Mouse (Mus musculus) limb, embryonic 12.5 days (tissue): ENCODE measurements around the gene Lrrc46. TPM values are rescaled to one million over a fixed set of nuclear protein-coding genes. Genes with fewer than 3 reads are reported as not detected.

Experiments used
- ATAC-seq: fragments of 200-750 bp; cut with Nextera tagmentation; 2 replicates; pipeline ENCODE4 v1.8.0; 2017; ENCODE audit warnings: low read depth, moderate TSS enrichment; ENCODE audit not compliant: insufficient number of reproducible peaks, insufficient read depth, low FRiP score, low TSS enrichment
- H3K27ac ChIP-seq: fragments of 300-500 bp; sonication (generic); 2 replicates; pipeline ENCODE4 v1.5.1; 2016; ENCODE audit warnings: mild to moderate bottlenecking, moderate library complexity
- H3K27me3 ChIP-seq: fragments of 300-500 bp; sonication (generic); 2 replicates; pipeline ENCODE4 v1.6.1; 2016; ENCODE audit warnings: mild to moderate bottlenecking, moderate library complexity
- H3K36me3 ChIP-seq: fragments of 300-500 bp; sonication (generic); 2 replicates; pipeline ENCODE4 v1.6.1; 2016; ENCODE audit warnings: mild to moderate bottlenecking, moderate library complexity
- H3K4me1 ChIP-seq: fragments of 300-500 bp; sonication (generic); replicated peaks from 2 replicates; pipeline ENCODE4 v1.6.1; 2016
- H3K4me2 ChIP-seq: fragments of 300-500 bp; sonication (generic); 2 replicates; pipeline ENCODE4 v1.6.1; 2016; ENCODE audit warnings: mild to moderate bottlenecking, moderate library complexity
- H3K4me3 ChIP-seq: fragments of 300-500 bp; sonication (generic); replicated peaks from 2 replicates; pipeline ENCODE4 v1.5.1; 2016; ENCODE audit warnings: mild to moderate bottlenecking
- H3K9ac ChIP-seq: fragments of 300-500 bp; sonication (generic); replicated peaks from 2 replicates; pipeline ENCODE4 v1.6.1; 2016; ENCODE audit warnings: mild to moderate bottlenecking, moderate library complexity
- H3K9me3 ChIP-seq: fragments of 300-500 bp; sonication (generic); 2 replicates; pipeline ENCODE4 v1.6.1; 2016; ENCODE audit warnings: mild to moderate bottlenecking, moderate library complexity
- WGBS: fragments of 180-500 bp; shearing (Covaris S2); methylation state at CpG from one replicate; pipeline ENCODE4 v1.1.7; 2016; 5-methylcytosine and 5-hydroxymethylcytosine counted together
- polyA plus RNA-seq: library from polyadenylated mRNA; unstranded; fragments of >200 nt; fragmentation: Nextera tagmentation; extraction: Ambion mirVana; gene quantifications from 2 replicates; pipeline ENCODE4 v1.2.1, GENCODE M21; 2016

The Lrrc46 gene
- polyA plus RNA-seq, result 1.0 TPM in 2 replicates

- H3K27ac ChIP-seq, result no peak within 1 kb of the TSS
- peak within 1 kb of the TSS; percentile 86 for H3K4me3 ChIP-seq
- WGBS, result 1% methylated on average over 43 of the region's 48 CpGs
- peak; percentile 91 for ATAC-seq
- peaks cover 13% of the 10 kb centered on the region for H3K4me1 ChIP-seq
- no peaks in the 10 kb centered on the region for H3K27me3 ChIP-seq
- peak within 1 kb of the TSS; percentile 77 for H3K4me2 ChIP-seq
- H3K36me3 ChIP-seq, result peaks cover 28% of the 10 kb centered on the region
- H3K9ac ChIP-seq, result peak within 1 kb of the TSS; percentile 81
- H3K9me3 ChIP-seq, result no peaks in the 10 kb centered on the region
These were observed at the start of gene Lrrc46, which contains the start of gene Mrpl10 for GRCm38 (mm10) chr11:97041022-97041899. Lrrc46 (minus strand) TSS chr11:97041407. Mrpl10 (plus strand) TSS chr11:97041560.

- H3K27ac ChIP-seq, result no peak overlapping the region
- H3K9me3 ChIP-seq, result peaks cover 12% of the 10 kb centered on the region
- peaks cover 17% of the 10 kb centered on the region; the same call in 1 of the 2 replicates for H3K27me3 ChIP-seq
- no peak overlapping the region for H3K4me3 ChIP-seq
- H3K4me2 ChIP-seq, result no peak overlapping the region
- H3K36me3 ChIP-seq, result no peaks in the 10 kb centered on the region
- H3K4me1 ChIP-seq, result peaks cover 11% of the 10 kb centered on the region
- no peak overlapping the region for H3K9ac ChIP-seq
- WGBS, result 73% methylated on average over 6 of the region's 6 CpGs
- no peak for ATAC-seq
These were observed 45.2 kb upstream of the Lrrc46 start for GRCm38 (mm10) chr11:97086365-97086764.

- H3K36me3 ChIP-seq, result no peaks in the 10 kb centered on the region
- H3K27me3 ChIP-seq, result peaks cover 17% of the 10 kb centered on the region; the same call in 1 of the 2 replicates
- 89% methylated on average over 15 of the region's 15 CpGs for WGBS
- no peak overlapping the region for H3K27ac ChIP-seq
- H3K4me1 ChIP-seq, result peaks cover 11% of the 10 kb centered on the region
- no peak overlapping the region for H3K9ac ChIP-seq
- ATAC-seq, result no peak
- peaks cover 12% of the 10 kb centered on the region for H3K9me3 ChIP-seq
- H3K4me3 ChIP-seq, result no peak overlapping the region
- no peak overlapping the region for H3K4me2 ChIP-seq
These were observed 43.8 kb upstream of the Lrrc46 start for GRCm38 (mm10) chr11:97084821-97085505.

- H3K27ac ChIP-seq, result no peak overlapping the region
- H3K4me2 ChIP-seq, result peak overlapping the region; percentile 41
- H3K4me3 ChIP-seq, result no peak overlapping the region
- no peak for ATAC-seq
- peaks cover 11% of the 10 kb centered on the region for H3K4me1 ChIP-seq
- H3K9me3 ChIP-seq, result peaks cover 2% of the 10 kb centered on the region; the same call in 1 of the 2 replicates
- H3K36me3 ChIP-seq, result no peaks in the 10 kb centered on the region
- H3K27me3 ChIP-seq, result peaks cover 17% of the 10 kb centered on the region; the same call in 1 of the 2 replicates
- peak overlapping the region; percentile 13; the same call in 1 of the 2 replicates for H3K9ac ChIP-seq
- WGBS, result 20% methylated on average over 22 of the region's 22 CpGs
These were observed 42.4 kb upstream of the Lrrc46 start for GRCm38 (mm10) chr11:97083401-97084140.

GRCm38 (mm10) chr11:97082977-97083376, 41.8 kb upstream of the Lrrc46 start:
- Histone ChIP-seq H3K4me3 (no peak overlapping the region), H3K36me3 (no peaks in the 10 kb centered on the region), H3K4me2 (0 out of 2 replicates have a peak overlapping the region, but pooled peaks have one; percentile 41), H3K27ac (no peak overlapping the region), H3K9ac (no peak overlapping the region), H3K9me3 (no peaks in the 10 kb centered on the region), H3K4me1 (peaks cover 11% of the 10 kb centered on the region), H3K27me3 (peaks cover 17% of the 10 kb centered on the region; the same call in 1 of the 2 replicates)
- 39% methylated on average over 11 of the region's 11 CpGs for WGBS
- no peak for ATAC-seq

GRCm38 (mm10) chr11:97080291-97080690, 39.1 kb upstream of the Lrrc46 start:
- Histone ChIP-seq H3K4me2 (no peak overlapping the region), H3K27me3 (peaks cover 17% of the 10 kb centered on the region; the same call in 1 of the 2 replicates), H3K36me3 (no peaks in the 10 kb centered on the region), H3K27ac (no peak overlapping the region), H3K4me3 (no peak overlapping the region), H3K9me3 (no peaks in the 10 kb centered on the region), H3K4me1 (peaks cover 11% of the 10 kb centered on the region), H3K9ac (no peak overlapping the region)
- whole genome bisulfite sequencing, result 37% methylated on average over 9 of the region's 9 CpGs
- no peak for ATAC-seq

GRCm38 (mm10) chr11:97078751-97079150, 37.5 kb upstream of the Lrrc46 start:
- Histone ChIP-seq H3K27me3 (peaks cover 4% of the 10 kb centered on the region; the same call in 1 of the 2 replicates), H3K4me3 (no peak overlapping the region), H3K9ac (no peak overlapping the region), H3K9me3 (no peaks in the 10 kb centered on the region), H3K4me2 (no peak overlapping the region), H3K4me1 (peaks cover 6% of the 10 kb centered on the region), H3K36me3 (no peaks in the 10 kb centered on the region), H3K27ac (no peak overlapping the region)
- WGBS, result 56% methylated on average over 4 of the region's 4 CpGs
- ATAC-seq, result no peak

GRCm38 (mm10) chr11:97074235-97074634, 33.0 kb upstream of the Lrrc46 start:
- H3K4me3 ChIP-seq, result no peak overlapping the region
- no peak overlapping the region for H3K27ac ChIP-seq
- H3K9ac ChIP-seq, result no peak overlapping the region
- H3K36me3 ChIP-seq, result no peaks in the 10 kb centered on the region
- no peaks in the 10 kb centered on the region for H3K4me1 ChIP-seq
- H3K27me3 ChIP-seq, result no peaks in the 10 kb centered on the region
- no peak overlapping the region for H3K4me2 ChIP-seq
- ATAC-seq, result no peak
- 70% methylated on average over 8 of the region's 8 CpGs for WGBS
- H3K9me3 ChIP-seq, result no peaks in the 10 kb centered on the region

GRCm38 (mm10) chr11:97072533-97072932, 31.3 kb upstream of the Lrrc46 start:
- no peaks in the 10 kb centered on the region for H3K4me1 ChIP-seq
- ATAC-seq, result no peak; the same call in 1 of the 2 replicates
- H3K27me3 ChIP-seq, result no peaks in the 10 kb centered on the region
- no peak overlapping the region for H3K9ac ChIP-seq
- peaks cover 10% of the 10 kb centered on the region for H3K36me3 ChIP-seq
- no peak overlapping the region for H3K4me3 ChIP-seq
- H3K27ac ChIP-seq, result no peak overlapping the region
- no peaks in the 10 kb centered on the region for H3K9me3 ChIP-seq
- no peak overlapping the region for H3K4me2 ChIP-seq
- 31% methylated on average over 3 of the region's 3 CpGs for WGBS

- Histone ChIP-seq H3K9ac (no peak overlapping the region), H3K4me2 (no peak overlapping the region), H3K27me3 (no peaks in the 10 kb centered on the region), H3K4me3 (no peak overlapping the region), H3K4me1 (no peaks in the 10 kb centered on the region), H3K27ac (no peak overlapping the region), H3K36me3 (peaks cover 20% of the 10 kb centered on the region), H3K9me3 (no peaks in the 10 kb centered on the region)
- no peak for ATAC-seq
- 69% methylated on average over 1 of the region's 1 CpGs for WGBS
These were observed 29.9 kb upstream of the Lrrc46 start for GRCm38 (mm10) chr11:97071129-97071528.
